Mouse (Mus musculus) myocyte (in vitro differentiated cells): ENCODE measurements around the gene Ndufa4l2.

Source experiments
- MYOD1 ChIP-seq, 3 experiments: IDR thresholded peaks; one replicate each; pipeline ENCODE4 v1.6.1; 2011; ENCODE audit warnings: control low read depth in 2 of 3, low read depth in 2 of 3, mild to moderate bottlenecking in 2 of 3, moderate library complexity in 1 of 3; ENCODE audit not compliant: insufficient read length in 2 of 3, control insufficient read depth in 1 of 3
- POLR2A ChIP-seq: IDR thresholded peaks from one replicate; pipeline ENCODE4 v1.6.1; 2011; ENCODE audit warnings: low read depth, mild to moderate bottlenecking, control low read depth, moderate library complexity; ENCODE audit not compliant: insufficient read length
- POLR2AphosphoS2 ChIP-seq: IDR thresholded peaks from one replicate; pipeline ENCODE4 v1.6.1; 2011; ENCODE audit warnings: low read depth, control low read depth; ENCODE audit not compliant: insufficient read length
- SRF ChIP-seq: IDR thresholded peaks from one replicate; pipeline ENCODE4 v1.6.1; 2011; ENCODE audit warnings: low read depth; ENCODE audit not compliant: control insufficient read depth, insufficient read length
- TCF3 ChIP-seq: IDR thresholded peaks from one replicate; pipeline ENCODE4 v1.6.1; 2011; ENCODE audit warnings: low read depth, control low read depth; ENCODE audit not compliant: insufficient read length
- USF1 ChIP-seq: IDR thresholded peaks from one replicate; pipeline ENCODE4 v1.6.1; 2011; ENCODE audit warnings: low read depth, mild to moderate bottlenecking, control low read depth, moderate library complexity

GRCm38 (mm10) chr10:127537854-127538583, 23.3 kb downstream of the Ndufa4l2 start:
- TF ChIP-seq POLR2A (no peak), TCF3 (no peak), SRF (no peak), USF1 (no peak), MYOD1 (IDR thresholded peaks at IDR 0.05; ENCODE audit: control insufficient read depth in 1 of 3, insufficient read length in 2 of 3, low read depth in 2 of 3) (no peak), POLR2AphosphoS2 (peak; percentile 72)
